Mouse (Mus musculus) heart, embryonic 10.5 days (tissue): ENCODE data around the gene Ccdc141. TPM values are rescaled to one million over a fixed set of nuclear protein-coding genes. Genes with fewer than 3 reads are reported as not detected.

Experiments
- DNase-seq: peaks from one replicate; pipeline ENCODE4 v3.0.0-alpha.2; 2017; ENCODE audit warnings: low spot score
- H3K27ac ChIP-seq: fragments of 300-500 bp; sonication (generic); 2 replicates; pipeline ENCODE4 v1.5.1; 2016; ENCODE audit warnings: mild to moderate bottlenecking
- H3K27me3 ChIP-seq: fragments of 300-500 bp; sonication (generic); 2 replicates; pipeline ENCODE4 v1.6.1; 2016; ENCODE audit warnings: mild to moderate bottlenecking; ENCODE audit not compliant: poor library complexity, insufficient read depth, severe bottlenecking
- H3K36me3 ChIP-seq: fragments of 300-500 bp; sonication (generic); 2 replicates; pipeline ENCODE4 v1.6.1; 2016; ENCODE audit warnings: mild to moderate bottlenecking, moderate library complexity
- H3K4me1 ChIP-seq: fragments of 300-500 bp; sonication (generic); 2 replicates; pipeline ENCODE4 v1.6.1; 2016; ENCODE audit warnings: mild to moderate bottlenecking
- H3K4me3 ChIP-seq: fragments of 300-500 bp; sonication (generic); 2 replicates; pipeline ENCODE4 v1.5.1; 2016; ENCODE audit warnings: mild to moderate bottlenecking, moderate library complexity
- H3K9me3 ChIP-seq: fragments of 300-500 bp; sonication (generic); 2 replicates; pipeline ENCODE4 v1.6.1; 2016; ENCODE audit warnings: mild to moderate bottlenecking, moderate library complexity
- WGBS: fragments of 180-500 bp; shearing (Covaris S2); methylation state at CpG from one replicate; pipeline ENCODE4 v1.1.7; 2016; 5-methylcytosine and 5-hydroxymethylcytosine counted together
- polyA plus RNA-seq: library from polyadenylated mRNA; unstranded; fragments of >200 nt; fragmentation: Nextera tagmentation; extraction: Ambion mirVana; gene quantifications from 2 replicates; pipeline ENCODE4 v1.2.1, GENCODE M21; 2016

Ccdc141 gene
- polyA plus RNA-seq, 1 experiment from 2014 or later, result 150 TPM

GRCm38 (mm10) chr2:76980146-76980545 is 190.3 kb downstream of the Ccdc141 start:
- H3K27ac ChIP-seq, result peak overlapping the region; percentile 89
- H3K27me3 ChIP-seq, result no peaks in the 10 kb centered on the region
- H3K4me3 ChIP-seq, result peak overlapping the region; percentile 60
- H3K4me1 ChIP-seq, result peaks cover 16% of the 10 kb centered on the region
- peaks cover 35% of the 10 kb centered on the region for H3K36me3 ChIP-seq
- peak; percentile 84 for DNase-seq
- no peaks in the 10 kb centered on the region for H3K9me3 ChIP-seq
- WGBS, result 42% methylated on average over 9 of the region's 9 CpGs

GRCm38 (mm10) chr2:76977650-76978049 is 192.8 kb downstream of the Ccdc141 start:
- 76% methylated on average over 6 of the region's 6 CpGs for WGBS
- Histone ChIP-seq H3K4me3 (no peak overlapping the region), H3K9me3 (no peaks in the 10 kb centered on the region), H3K4me1 (no peaks in the 10 kb centered on the region), H3K36me3 (peaks cover 56% of the 10 kb centered on the region), H3K27ac (no peak overlapping the region), H3K27me3 (no peaks in the 10 kb centered on the region)
- no peak for DNase-seq

- H3K27me3 ChIP-seq, result no peaks in the 10 kb centered on the region
- peaks cover 7% of the 10 kb centered on the region for H3K4me1 ChIP-seq
- H3K9me3 ChIP-seq, result no peaks in the 10 kb centered on the region
- WGBS, result 65% methylated on average over 4 of the region's 4 CpGs
- H3K4me3 ChIP-seq, result no peak overlapping the region
- DNase-seq, result no peak
- H3K36me3 ChIP-seq, result peaks cover 84% of the 10 kb centered on the region
- no peak overlapping the region for H3K27ac ChIP-seq
These were observed 198.4 kb downstream of the Ccdc141 start for GRCm38 (mm10) chr2:76972051-76972450.

- no peak overlapping the region for H3K4me3 ChIP-seq
These were observed 199.4 kb downstream of the Ccdc141 start for GRCm38 (mm10) chr2:76971069-76971468.

GRCm38 (mm10) chr2:76970669-76971068 is 199.8 kb downstream of the Ccdc141 start:
- Histone ChIP-seq H3K36me3 (peaks cover 86% of the 10 kb centered on the region), H3K9me3 (no peaks in the 10 kb centered on the region), H3K4me1 (peaks cover 7% of the 10 kb centered on the region), H3K27ac (no peak overlapping the region), H3K27me3 (no peaks in the 10 kb centered on the region), H3K4me3 (0 out of 2 replicates have a peak overlapping the region, but pooled peaks have one; percentile 13)
- no peak for DNase-seq
- WGBS, result 27% methylated on average over 4 of the region's 4 CpGs

More at GRCm38 (mm10) chr2:76971069-76971468, 199.4 kb downstream of the Ccdc141 start:
- peaks cover 7% of the 10 kb centered on the region for H3K4me1 ChIP-seq
- H3K9me3 ChIP-seq, result no peaks in the 10 kb centered on the region
- no peak for DNase-seq
- H3K27ac ChIP-seq, result no peak overlapping the region
- H3K36me3 ChIP-seq, result peaks cover 84% of the 10 kb centered on the region
- H3K27me3 ChIP-seq, result no peaks in the 10 kb centered on the region
- 69% methylated on average over 5 of the region's 5 CpGs for WGBS

GRCm38 (mm10) chr2:76970204-76970603 is 200.2 kb downstream of the Ccdc141 start:
- 36% methylated on average over 6 of the region's 6 CpGs for WGBS
- H3K4me3 ChIP-seq, result 0 out of 2 replicates have a peak overlapping the region, but pooled peaks have one; percentile 13
- H3K9me3 ChIP-seq, result no peaks in the 10 kb centered on the region
- DNase-seq, result no peak
- H3K36me3 ChIP-seq, result peaks cover 88% of the 10 kb centered on the region
- H3K27me3 ChIP-seq, result no peaks in the 10 kb centered on the region
- H3K27ac ChIP-seq, result 0 out of 2 replicates have a peak overlapping the region, but pooled peaks have one; percentile 23
- peaks cover 7% of the 10 kb centered on the region for H3K4me1 ChIP-seq

GRCm38 (mm10) chr2:76969637-76970036 is 200.8 kb downstream of the Ccdc141 start:
- no peaks in the 10 kb centered on the region for H3K9me3 ChIP-seq
- DNase-seq, result no peak
- H3K36me3 ChIP-seq, result peaks cover 82% of the 10 kb centered on the region
- H3K27ac ChIP-seq, result peak overlapping the region; percentile 23; the same call in 1 of the 2 replicates
- no peaks in the 10 kb centered on the region for H3K27me3 ChIP-seq
- H3K4me1 ChIP-seq, result peaks cover 7% of the 10 kb centered on the region
- 71% methylated on average over 21 of the region's 21 CpGs for WGBS
- no peak overlapping the region for H3K4me3 ChIP-seq

- Histone ChIP-seq H3K9me3 (no peaks in the 10 kb centered on the region), H3K4me3 (no peak overlapping the region), H3K4me1 (peaks cover 7% of the 10 kb centered on the region), H3K36me3 (peaks cover 83% of the 10 kb centered on the region), H3K27ac (no peak overlapping the region), H3K27me3 (no peaks in the 10 kb centered on the region)
- WGBS, result 35% methylated on average over 8 of the region's 8 CpGs
- DNase-seq, result no peak
These were observed 201.5 kb downstream of the Ccdc141 start for GRCm38 (mm10) chr2:76968919-76969318.

- no peak for DNase-seq
- Histone ChIP-seq H3K9me3 (no peaks in the 10 kb centered on the region), H3K27me3 (no peaks in the 10 kb centered on the region), H3K36me3 (peaks cover 82% of the 10 kb centered on the region), H3K4me1 (peaks cover 7% of the 10 kb centered on the region), H3K27ac (no peak overlapping the region), H3K4me3 (no peak overlapping the region)
- WGBS, result 90% methylated on average over 6 of the region's 6 CpGs
These were observed 203.9 kb downstream of the Ccdc141 start for GRCm38 (mm10) chr2:76966582-76966981.

- no peak for DNase-seq
- H3K9me3 ChIP-seq, result no peaks in the 10 kb centered on the region
- WGBS, result 82% methylated on average over 2 of the region's 2 CpGs
- no peaks in the 10 kb centered on the region for H3K27me3 ChIP-seq
- peaks cover 81% of the 10 kb centered on the region for H3K36me3 ChIP-seq
- peaks cover 4% of the 10 kb centered on the region for H3K4me1 ChIP-seq
- H3K4me3 ChIP-seq, result no peak overlapping the region
- H3K27ac ChIP-seq, result no peak overlapping the region
These were observed 204.4 kb downstream of the Ccdc141 start for GRCm38 (mm10) chr2:76966013-76966412.

GRCm38 (mm10) chr2:76965542-76965941 is 204.9 kb downstream of the Ccdc141 start:
- H3K36me3 ChIP-seq, result peaks cover 80% of the 10 kb centered on the region
- no peaks in the 10 kb centered on the region for H3K9me3 ChIP-seq
- H3K27me3 ChIP-seq, result no peaks in the 10 kb centered on the region
- peaks cover 4% of the 10 kb centered on the region for H3K4me1 ChIP-seq
- 76% methylated on average over 7 of the region's 7 CpGs for WGBS
- no peak for DNase-seq
- no peak overlapping the region for H3K27ac ChIP-seq
- no peak overlapping the region for H3K4me3 ChIP-seq

GRCm38 (mm10) chr2:76962045-76962432 is 208.4 kb downstream of the Ccdc141 start:
- 86% methylated on average over 6 of the region's 6 CpGs for WGBS
- Histone ChIP-seq H3K9me3 (no peaks in the 10 kb centered on the region), H3K4me3 (no peak overlapping the region), H3K36me3 (peaks cover 46% of the 10 kb centered on the region), H3K27ac (no peak overlapping the region), H3K27me3 (no peaks in the 10 kb centered on the region), H3K4me1 (no peaks in the 10 kb centered on the region)
- DNase-seq, result no peak

- WGBS, result 85% methylated on average over 10 of the region's 10 CpGs
- Histone ChIP-seq H3K27me3 (no peaks in the 10 kb centered on the region), H3K36me3 (peaks cover 41% of the 10 kb centered on the region), H3K27ac (no peak overlapping the region), H3K4me1 (no peaks in the 10 kb centered on the region), H3K9me3 (no peaks in the 10 kb centered on the region), H3K4me3 (no peak overlapping the region)
- DNase-seq, result no peak
These were observed 208.9 kb downstream of the Ccdc141 start for GRCm38 (mm10) chr2:76961420-76962044.
